Mouse (Mus musculus) midbrain, embryonic 16.5 days (tissue): ENCODE data around the gene Nckipsd. TPM values are rescaled to one million over a fixed set of nuclear protein-coding genes. Genes with fewer than 3 reads are reported as not detected.
A peak's percentile ranks its signal among the peaks of the same experiment; 100 is the strongest.

Experiments
- ATAC-seq: fragments of 200-750 bp; cut with Nextera tagmentation; 2 replicates; pipeline ENCODE4 v1.8.0; 2017; ENCODE audit warnings: moderate TSS enrichment
- H3K27ac ChIP-seq: fragments of 300-500 bp; sonication (generic); 2 replicates; pipeline ENCODE4 v1.5.1; 2014; ENCODE audit warnings: mild to moderate bottlenecking, low read length, mixed read lengths
- H3K27me3 ChIP-seq: fragments of 300-500 bp; sonication (generic); 2 replicates; pipeline ENCODE4 v1.6.1; 2014; ENCODE audit warnings: low read depth, low read length, mixed read lengths; ENCODE audit not compliant: control insufficient read depth, insufficient read depth
- H3K36me3 ChIP-seq: fragments of 300-500 bp; sonication (generic); 2 replicates; pipeline ENCODE4 v1.6.1; 2014; ENCODE audit warnings: mild to moderate bottlenecking, low read length, moderate library complexity, mixed read lengths; ENCODE audit not compliant: control insufficient read depth, insufficient read depth
- H3K4me1 ChIP-seq: fragments of 300-500 bp; sonication (generic); 2 replicates; pipeline ENCODE4 v1.6.1; 2014; ENCODE audit warnings: mild to moderate bottlenecking, low read length, mixed read lengths; ENCODE audit not compliant: control insufficient read depth, insufficient read depth
- H3K4me2 ChIP-seq: fragments of 300-500 bp; sonication (generic); 2 replicates; pipeline ENCODE4 v1.6.1; 2014; ENCODE audit warnings: mild to moderate bottlenecking, low read length, mixed read lengths
- H3K4me3 ChIP-seq: fragments of 300-500 bp; sonication (generic); 2 replicates; pipeline ENCODE4 v1.5.1; 2014; ENCODE audit warnings: low read depth, mild to moderate bottlenecking, low read length, moderate library complexity, mixed read lengths
- H3K9ac ChIP-seq: fragments of 300-500 bp; sonication (generic); 2 replicates; pipeline ENCODE4 v1.6.1; 2014; ENCODE audit warnings: low read depth, low read length, mixed read lengths
- H3K9me3 ChIP-seq: fragments of 300-500 bp; sonication (generic); replicated peaks from 2 replicates; pipeline ENCODE4 v1.6.1; 2014; ENCODE audit warnings: mild to moderate bottlenecking, low read length, mixed read lengths; ENCODE audit not compliant: control insufficient read depth, poor library complexity, severe bottlenecking
- WGBS: fragments of 180-500 bp; shearing (Covaris S2); extraction: QIAGEN DNeasy Blood & Tissue Kit; methylation state at CpG from one replicate; pipeline ENCODE4 v1.1.7; 2014; 5-methylcytosine and 5-hydroxymethylcytosine counted together
- polyA plus RNA-seq: library from polyadenylated mRNA; unstranded; fragments of >200 nt; fragmentation: Nextera tagmentation; extraction: Ambion mirVana; gene quantifications from 2 replicates; pipeline ENCODE4 v1.2.1, GENCODE M21; 2015

Nckipsd gene
- polyA plus RNA-seq, 1 experiment from 2014 or later = 51.7 TPM

- Histone ChIP-seq H3K9ac (no peak overlapping the region), H3K4me3 (no peak overlapping the region), H3K4me2 (no peak overlapping the region), H3K36me3 (peaks cover 58% of the 10 kb centered on the region), H3K27me3 (no peaks in the 10 kb centered on the region), H3K9me3 (no peaks in the 10 kb centered on the region), H3K4me1 (no peaks in the 10 kb centered on the region), H3K27ac (no peak overlapping the region)
- WGBS = 88% methylated on average over 4 of the region's 4 CpGs
- no peak for ATAC-seq
Observed at GRCm38 (mm10) chr9:108847374-108847773, 39.2 kb downstream of the Nckipsd start.

GRCm38 (mm10) chr9:108848419-108848818 lies 40.3 kb downstream of the Nckipsd start:
- ATAC-seq = no peak
- Histone ChIP-seq H3K27ac (no peak overlapping the region), H3K4me3 (no peak overlapping the region), H3K27me3 (no peaks in the 10 kb centered on the region), H3K36me3 (peaks cover 52% of the 10 kb centered on the region), H3K4me1 (peaks cover 2% of the 10 kb centered on the region; the same call in 1 of the 2 replicates), H3K9me3 (no peaks in the 10 kb centered on the region), H3K9ac (no peak overlapping the region), H3K4me2 (no peak overlapping the region)
- WGBS = 87% methylated on average over 17 of the region's 17 CpGs

GRCm38 (mm10) chr9:108852976-108853375 lies 44.8 kb downstream of the Nckipsd start, which contains the start of gene Slc26a6:
Gene Slc26a6 (plus strand): TSS chr9:108853283.
- peaks cover 10% of the 10 kb centered on the region; the same call in 1 of the 2 replicates for H3K4me1 ChIP-seq
- peaks cover 19% of the 10 kb centered on the region for H3K36me3 ChIP-seq
- ATAC-seq = no peak
- 87% methylated on average over 3 of the region's 3 CpGs for WGBS
- peak within 1 kb of the TSS; percentile 84 for H3K4me2 ChIP-seq
- H3K4me3 ChIP-seq = peak within 1 kb of the TSS; percentile 71
- H3K9me3 ChIP-seq = no peaks in the 10 kb centered on the region
- peak within 1 kb of the TSS; percentile 78 for H3K27ac ChIP-seq
- H3K27me3 ChIP-seq = no peaks in the 10 kb centered on the region
- peak within 1 kb of the TSS; percentile 67 for H3K9ac ChIP-seq

- H3K4me2 ChIP-seq = peak overlapping the region; percentile 84
- no peaks in the 10 kb centered on the region for H3K27me3 ChIP-seq
- no peaks in the 10 kb centered on the region for H3K9me3 ChIP-seq
- peaks cover 13% of the 10 kb centered on the region for H3K36me3 ChIP-seq
- WGBS = 2% methylated on average over 25 of the region's 25 CpGs
- H3K4me1 ChIP-seq = peaks cover 10% of the 10 kb centered on the region; the same call in 1 of the 2 replicates
- H3K27ac ChIP-seq = peak overlapping the region; percentile 78
- peak; percentile 89 for ATAC-seq
- peak overlapping the region; percentile 67 for H3K9ac ChIP-seq
- H3K4me3 ChIP-seq = peak overlapping the region; percentile 71
Observed at GRCm38 (mm10) chr9:108853635-108854240, 45.6 kb downstream of the Nckipsd start.

- under 1% methylated on average over 28 of the region's 28 CpGs for WGBS
- ATAC-seq = peak; percentile 87
- no peaks in the 10 kb centered on the region for H3K27me3 ChIP-seq
- peak overlapping the region; percentile 78 for H3K27ac ChIP-seq
- peaks cover 8% of the 10 kb centered on the region for H3K36me3 ChIP-seq
- peaks cover 10% of the 10 kb centered on the region; the same call in 1 of the 2 replicates for H3K4me1 ChIP-seq
- H3K9me3 ChIP-seq = no peaks in the 10 kb centered on the region
- H3K9ac ChIP-seq = peak overlapping the region; percentile 67
- peak overlapping the region; percentile 84 for H3K4me2 ChIP-seq
- peak overlapping the region; percentile 71 for H3K4me3 ChIP-seq
Observed at GRCm38 (mm10) chr9:108854241-108854696, 46.1 kb downstream of the Nckipsd start.

GRCm38 (mm10) chr9:108855335-108855734 lies 47.2 kb downstream of the Nckipsd start:
- no peaks in the 10 kb centered on the region for H3K9me3 ChIP-seq
- no peak overlapping the region for H3K27ac ChIP-seq
- H3K9ac ChIP-seq = peak overlapping the region; percentile 8; the same call in 1 of the 2 replicates
- H3K4me1 ChIP-seq = peaks cover 10% of the 10 kb centered on the region; the same call in 1 of the 2 replicates
- no peak for ATAC-seq
- WGBS = 62% methylated on average over 5 of the region's 5 CpGs
- H3K27me3 ChIP-seq = no peaks in the 10 kb centered on the region
- peak overlapping the region; percentile 84; the same call in 1 of the 2 replicates for H3K4me2 ChIP-seq
- H3K4me3 ChIP-seq = no peak overlapping the region
- peaks cover 8% of the 10 kb centered on the region for H3K36me3 ChIP-seq

GRCm38 (mm10) chr9:108858792-108859527 lies 50.8 kb downstream of the Nckipsd start:
- Histone ChIP-seq H3K4me1 (peaks cover 5% of the 10 kb centered on the region; the same call in 1 of the 2 replicates), H3K27me3 (no peaks in the 10 kb centered on the region), H3K4me2 (no peak overlapping the region), H3K4me3 (no peak overlapping the region), H3K27ac (no peak overlapping the region), H3K9ac (no peak overlapping the region), H3K9me3 (no peaks in the 10 kb centered on the region), H3K36me3 (peaks cover 5% of the 10 kb centered on the region)
- WGBS = 85% methylated on average over 8 of the region's 8 CpGs
- ATAC-seq = no peak
